Mouse (Mus musculus): ENCODE data around the gene Rubcnl.

DNA sequence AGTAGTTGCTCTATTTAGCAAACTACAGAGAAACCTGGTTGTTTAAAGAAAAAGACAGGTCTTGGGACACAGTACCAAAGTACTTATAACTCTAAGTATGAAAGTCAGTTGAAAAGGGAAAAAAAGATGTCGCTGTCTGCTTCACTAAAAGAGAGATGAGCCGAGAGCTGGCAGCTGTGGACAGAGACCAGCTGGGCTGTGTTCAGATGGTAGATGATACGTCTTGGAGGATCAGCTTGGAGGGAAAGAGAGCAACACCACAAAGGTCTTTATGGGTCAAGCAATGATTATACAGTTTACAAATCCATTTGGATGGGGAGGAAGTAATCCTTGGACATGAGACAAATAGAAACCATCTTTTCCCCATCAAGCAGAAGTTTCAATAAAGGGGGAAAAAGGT lies 12.5 kb upstream of the Rubcnl start:
- TF ChIP-seq POLR2A (IDR thresholded peaks at IDR 0.05; ENCODE audit: borderline replicate concordance, extremely low read depth, low read depth, low read length) (no peak), CTCF (IDR thresholded peaks at IDR 0.05; ENCODE audit: insufficient read depth, low read length) (no peak)

Measured in lung, adult 2 months (tissue).